Mouse (Mus musculus): Measurements from ENCODE around the gene Relb. TPM values are rescaled to one million over a fixed set of nuclear protein-coding genes. Genes with fewer than 3 reads are reported as not detected.

The Relb gene
- 0.66 TPM for polyA plus RNA-seq (2014; fragmentation: Illumina TruSeq; extraction: RNeasy Lipid Tissue Mini Kit (QIAGEN cat#74804))

DNA sequence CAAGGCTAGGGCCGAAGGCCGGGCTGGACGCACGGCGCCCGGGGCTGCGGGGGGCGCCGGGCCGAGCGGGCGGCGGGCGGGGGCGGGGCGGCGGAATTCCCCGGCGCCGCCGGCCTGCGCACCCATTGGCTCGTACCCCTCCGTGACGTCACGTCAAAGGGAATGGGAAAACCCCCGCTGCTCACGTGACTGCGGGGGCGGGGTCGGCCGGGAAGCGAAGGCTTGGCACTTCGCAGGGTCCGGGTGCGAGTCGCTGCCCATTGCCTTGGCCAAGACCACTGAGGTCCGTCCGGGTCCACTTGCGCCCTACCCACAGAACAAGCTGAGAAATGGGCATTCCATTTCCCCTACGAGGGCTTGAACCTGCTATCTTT is at the start of gene Relb:
Relb (minus strand) TSS at position 78 of the 374 bp plus-strand sequence.

DNA sequence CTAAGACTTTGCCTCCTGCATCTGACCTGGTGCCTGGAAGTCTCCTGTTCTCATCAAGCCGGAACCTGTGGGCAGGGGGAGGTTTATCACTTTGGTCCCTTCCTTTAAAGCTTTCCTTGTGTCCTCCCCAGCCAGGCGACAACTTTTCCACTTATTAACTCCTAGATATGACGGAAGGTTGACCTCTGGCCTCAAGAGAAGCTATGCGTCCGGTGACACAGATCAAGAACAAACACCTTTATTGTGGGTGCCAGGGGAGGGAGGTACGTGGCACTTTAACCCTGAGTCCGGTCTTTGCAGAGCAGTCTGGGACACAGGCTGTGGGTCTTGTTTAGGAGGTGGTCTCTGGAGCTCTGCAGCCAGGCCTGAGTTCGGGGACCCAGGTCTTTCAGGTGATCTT is 48.6 kb upstream of the Relb start, which contains the start of gene Apoc2:
Apoc2 (minus strand) TSS at position 70 of the 400 bp plus-strand sequence.

DNA sequence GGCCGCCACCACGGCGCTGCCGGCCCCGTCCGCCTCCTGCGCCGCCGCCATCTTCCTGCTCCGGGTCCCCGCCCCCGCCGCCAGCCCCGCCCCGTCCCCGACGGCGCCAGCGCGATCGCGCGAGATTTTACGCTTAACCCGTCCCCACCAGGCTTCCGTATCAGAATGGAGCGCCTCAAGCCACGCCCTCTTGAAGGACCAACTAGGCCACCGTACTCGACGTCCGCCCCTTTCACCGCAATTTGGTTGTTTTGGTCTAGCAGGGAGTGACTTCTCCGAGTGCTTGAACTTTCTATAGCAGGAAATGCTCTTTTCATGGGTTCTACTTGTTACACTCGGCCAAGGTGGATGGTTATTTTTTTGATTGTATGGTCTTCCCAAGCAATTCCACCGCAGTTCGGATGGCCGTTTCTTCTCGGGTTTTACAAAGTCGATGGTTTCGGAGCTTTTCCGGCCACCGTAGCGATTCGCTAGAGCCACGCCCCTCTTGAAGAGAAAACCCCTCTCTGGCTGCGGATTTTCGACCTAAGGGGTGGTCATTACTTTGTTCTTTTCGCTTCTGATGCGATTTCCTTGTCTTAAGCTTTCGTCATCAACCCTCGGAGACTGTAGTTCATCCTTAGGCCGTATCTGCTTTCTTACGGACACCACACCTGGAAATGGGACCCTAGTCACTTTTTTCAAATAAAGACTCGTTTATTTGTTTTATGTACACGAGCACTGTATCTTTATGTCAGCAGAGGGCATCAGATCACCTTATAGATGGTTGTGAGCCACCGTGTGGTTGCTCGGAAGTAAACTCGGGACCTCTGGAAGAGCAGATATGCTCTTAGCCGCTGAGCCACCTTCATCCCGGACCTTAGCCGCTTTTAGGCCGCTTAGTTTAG is 36.0 kb upstream of the Relb start, which contains the start of gene Clptm1:
Clptm1 (minus strand) TSS at position 79 of the 887 bp plus-strand sequence.

GRCm38 (mm10) chr7:19603849-19604605 is 25.2 kb downstream of the Relb start, which contains the start of gene Clasrp:
TSS of gene Clasrp (minus strand) at chr7:19604486.

GRCm38 (mm10) chr7:19577141-19577852 is 51.9 kb downstream of the Relb start, which contains the start of the genes Zfp296 and Gemin7:
TSS of gene Zfp296 (plus strand) at chr7:19577287.
TSS of gene Gemin7 (minus strand) at chr7:19577595.

DNA sequence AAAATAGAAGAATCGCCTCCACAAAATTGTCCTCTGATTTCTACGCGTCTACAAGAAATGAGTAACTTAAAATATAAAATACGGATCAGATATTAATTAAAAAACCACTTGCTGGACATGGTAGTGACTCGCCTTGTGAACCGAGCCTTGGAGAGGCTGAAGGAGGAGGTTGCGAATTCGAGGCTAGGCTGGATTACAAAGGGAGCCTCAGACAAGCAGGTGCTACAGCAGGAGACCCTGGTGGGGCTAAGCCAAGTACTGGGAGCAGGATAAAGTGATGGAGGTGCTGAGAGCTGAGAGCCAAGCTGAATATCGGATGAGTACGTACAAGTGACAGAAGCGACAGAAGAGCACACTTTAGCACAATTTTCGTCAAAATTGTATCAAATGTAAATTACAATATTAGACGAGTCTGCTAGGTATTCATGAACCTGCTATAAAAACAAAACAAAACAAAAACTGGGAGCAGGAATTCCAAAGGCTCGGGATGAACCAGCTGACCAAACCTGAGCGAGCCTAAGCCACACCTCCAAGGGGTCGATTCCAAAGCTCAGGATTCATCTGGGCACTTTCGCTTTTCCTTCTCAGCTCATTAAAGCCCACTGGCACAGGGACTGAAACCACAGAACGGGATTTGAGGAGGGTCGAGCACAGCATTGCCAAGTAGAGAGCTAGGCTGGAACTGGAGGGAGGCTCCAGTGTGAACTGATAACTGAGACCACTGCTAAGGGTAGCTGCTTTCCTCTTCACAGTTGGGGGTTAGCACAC is 66.4 kb downstream of the Relb start, which contains the start of gene Ppp1r37:
Ppp1r37 (minus strand) TSS at position 434 of the 768 bp plus-strand sequence.

Other genes with a start within 250 kb of the Relb start
- not detected for gene Ercc2, start 247.4 kb downstream of the Relb start, polyA plus RNA-seq (2014; fragmentation: Illumina TruSeq; extraction: RNeasy Lipid Tissue Mini Kit (QIAGEN cat#74804))
- not detected for gene Klc3, start 225.3 kb downstream of the Relb start, polyA plus RNA-seq (2014; fragmentation: Illumina TruSeq; extraction: RNeasy Lipid Tissue Mini Kit (QIAGEN cat#74804))
- not detected for gene Ckm, start 224.7 kb downstream of the Relb start, polyA plus RNA-seq (2014; fragmentation: Illumina TruSeq; extraction: RNeasy Lipid Tissue Mini Kit (QIAGEN cat#74804))
- 1.1 TPM for gene Mark4, start 170.6 kb downstream of the Relb start, polyA plus RNA-seq (2014; fragmentation: Illumina TruSeq; extraction: RNeasy Lipid Tissue Mini Kit (QIAGEN cat#74804))
- gene Exoc3l2, start 166.1 kb downstream of the Relb start, polyA plus RNA-seq (2014; fragmentation: Illumina TruSeq; extraction: RNeasy Lipid Tissue Mini Kit (QIAGEN cat#74804)), result 0.20 TPM
- gene Bloc1s3, start 121.1 kb downstream of the Relb start, polyA plus RNA-seq (2014; fragmentation: Illumina TruSeq; extraction: RNeasy Lipid Tissue Mini Kit (QIAGEN cat#74804)), result 3.2 TPM
- not detected for gene Trappc6a, start 121.0 kb downstream of the Relb start, polyA plus RNA-seq (2014; fragmentation: Illumina TruSeq; extraction: RNeasy Lipid Tissue Mini Kit (QIAGEN cat#74804))
- not detected for gene Nkpd1, start 111.6 kb downstream of the Relb start, polyA plus RNA-seq (2014; fragmentation: Illumina TruSeq; extraction: RNeasy Lipid Tissue Mini Kit (QIAGEN cat#74804))
- 0.37 TPM for gene Ppp1r37, start 66.4 kb downstream of the Relb start, polyA plus RNA-seq (2014; fragmentation: Illumina TruSeq; extraction: RNeasy Lipid Tissue Mini Kit (QIAGEN cat#74804))
- not detected for gene Zfp296, start 52.2 kb downstream of the Relb start, polyA plus RNA-seq (2014; fragmentation: Illumina TruSeq; extraction: RNeasy Lipid Tissue Mini Kit (QIAGEN cat#74804))
- gene Gemin7, start 51.8 kb downstream of the Relb start, polyA plus RNA-seq (2014; fragmentation: Illumina TruSeq; extraction: RNeasy Lipid Tissue Mini Kit (QIAGEN cat#74804)), result 16.3 TPM
- gene Clasrp, start 25.0 kb downstream of the Relb start, polyA plus RNA-seq (2014; fragmentation: Illumina TruSeq; extraction: RNeasy Lipid Tissue Mini Kit (QIAGEN cat#74804)), result 1.6 TPM
- 14.3 TPM for gene Clptm1, start 35.6 kb upstream of the Relb start, polyA plus RNA-seq (2014; fragmentation: Illumina TruSeq; extraction: RNeasy Lipid Tissue Mini Kit (QIAGEN cat#74804))
- not detected for gene Apoc2, start 48.5 kb upstream of the Relb start, polyA plus RNA-seq (2014; fragmentation: Illumina TruSeq; extraction: RNeasy Lipid Tissue Mini Kit (QIAGEN cat#74804))
- gene Gm44805, start 52.0 kb upstream of the Relb start, polyA plus RNA-seq (2014; fragmentation: Illumina TruSeq; extraction: RNeasy Lipid Tissue Mini Kit (QIAGEN cat#74804)), result not detected
- gene Apoc4, start 52.0 kb upstream of the Relb start, polyA plus RNA-seq (2014; fragmentation: Illumina TruSeq; extraction: RNeasy Lipid Tissue Mini Kit (QIAGEN cat#74804)), result not detected
- 1.7 TPM for gene Apoc1, start 63.2 kb upstream of the Relb start, polyA plus RNA-seq (2014; fragmentation: Illumina TruSeq; extraction: RNeasy Lipid Tissue Mini Kit (QIAGEN cat#74804))
- 8.6 TPM for gene Apoe, start 69.8 kb upstream of the Relb start, polyA plus RNA-seq (2014; fragmentation: Illumina TruSeq; extraction: RNeasy Lipid Tissue Mini Kit (QIAGEN cat#74804))
- 0.37 TPM for gene Tomm40, start 86.0 kb upstream of the Relb start, polyA plus RNA-seq (2014; fragmentation: Illumina TruSeq; extraction: RNeasy Lipid Tissue Mini Kit (QIAGEN cat#74804))
- 7.6 TPM for gene Nectin2, start 121.0 kb upstream of the Relb start, polyA plus RNA-seq (2014; fragmentation: Illumina TruSeq; extraction: RNeasy Lipid Tissue Mini Kit (QIAGEN cat#74804))
- not detected for gene Bcam, start 141.6 kb upstream of the Relb start, polyA plus RNA-seq (2014; fragmentation: Illumina TruSeq; extraction: RNeasy Lipid Tissue Mini Kit (QIAGEN cat#74804))
- not detected for gene Cblc, start 167.4 kb upstream of the Relb start, polyA plus RNA-seq (2014; fragmentation: Illumina TruSeq; extraction: RNeasy Lipid Tissue Mini Kit (QIAGEN cat#74804))
- gene Bcl3, start 193.3 kb upstream of the Relb start, polyA plus RNA-seq (2014; fragmentation: Illumina TruSeq; extraction: RNeasy Lipid Tissue Mini Kit (QIAGEN cat#74804)), result not detected
- gene Gm19345, start 222.6 kb upstream of the Relb start, polyA plus RNA-seq (2014; fragmentation: Illumina TruSeq; extraction: RNeasy Lipid Tissue Mini Kit (QIAGEN cat#74804)), result not detected
- gene Ceacam16, start 231.9 kb upstream of the Relb start, polyA plus RNA-seq (2014; fragmentation: Illumina TruSeq; extraction: RNeasy Lipid Tissue Mini Kit (QIAGEN cat#74804)), result not detected

Data from ovary, adult 10 weeks (tissue).